Comparison of ENCODE assay signal across 13 mouse cellular contexts in the genomic region with DNA sequence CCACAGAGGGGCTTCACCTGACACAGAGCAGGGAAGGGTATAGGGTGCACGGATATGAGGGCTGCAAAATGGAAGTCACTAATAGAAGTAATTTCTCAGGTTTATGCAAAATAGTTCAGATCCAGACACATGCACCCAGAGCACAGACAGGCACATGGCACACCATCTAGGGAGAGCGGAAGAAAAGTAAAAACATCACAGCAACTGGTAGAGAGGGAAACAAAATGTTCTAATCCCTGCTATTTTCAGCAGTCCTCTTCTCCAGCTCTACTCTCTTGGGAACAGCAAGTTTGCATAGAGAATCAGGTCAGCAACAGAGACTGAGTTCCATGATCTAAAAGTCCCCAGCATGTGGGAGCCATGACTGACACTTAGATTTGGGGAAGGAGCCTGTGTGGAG.
"Had no signal": no experiment of that assay in that cellular context is flagged by ENCODE, and none has a peak within 500 bp of the region (broad histone marks: within the 10 kb centered on the region; RNA-seq: fewer than 3 reads in every experiment).

No protein-coding gene starts in this region.

- H3K4me1 ChIP-seq: limb, embryonic 15.5 days; liver, embryonic 12.5 days; midbrain, embryonic 15.5 days; neural tube, embryonic 13.5 days had no signal

- ATAC-seq: liver, embryonic 12.5 days; midbrain, embryonic 15.5 days had no signal

- DNase-seq: kidney, adult 9 months; kidney, postnatal 10 days; kidney, postnatal 4 days; lung, embryonic 14.5 days; lung, postnatal 10 days; lung, postnatal 4 days; retina, postnatal 1 day; right cerebral cortex, postnatal 14 days; thymus, postnatal 4 days had no signal

- H3K27ac ChIP-seq: limb, embryonic 15.5 days; liver, embryonic 12.5 days; midbrain, embryonic 15.5 days; neural tube, embryonic 13.5 days had no signal

- H3K27me3 ChIP-seq: limb, embryonic 15.5 days; liver, embryonic 12.5 days; midbrain, embryonic 15.5 days; neural tube, embryonic 13.5 days had no signal

- H3K36me3 ChIP-seq: limb, embryonic 15.5 days; liver, embryonic 12.5 days; midbrain, embryonic 15.5 days; neural tube, embryonic 13.5 days had no signal

- H3K4me3 ChIP-seq: limb, embryonic 15.5 days; liver, embryonic 12.5 days; midbrain, embryonic 15.5 days; neural tube, embryonic 13.5 days had no signal
